Mouse (Mus musculus) left cerebral cortex, adult 6 months (tissue): ENCODE results near the gene Tmem151b. TPM values are rescaled to one million over a fixed set of nuclear protein-coding genes. Genes with fewer than 3 reads are reported as not detected.

Experiments
- long read RNA-seq, 2 experiments: library from polyadenylated mRNA; unstranded; transcript quantifications; one replicate each; pipeline ENCODE4 v2.0.0; 2019 to 2020
- polyA plus RNA-seq: library from polyadenylated mRNA; unstranded; fragments of <200 nt; fragmentation: Nextera tagmentation; gene quantifications from 2 replicates; pipeline ENCODE4 v1.2.3, GENCODE M21; 2021

Gene Tmem151b
- polyA plus RNA-seq = 27.5 and 36.1 TPM in 2 replicates
- long read RNA-seq, experiment 1, partial matches to known transcripts = 0 of 11 reads
- long read RNA-seq, experiment 1, other reads (novel, unspliced or antisense) = 11 of 11 reads
- long read RNA-seq, experiment 2, partial matches to known transcripts = 0 of 24 reads
- long read RNA-seq, experiment 2, other reads (novel, unspliced or antisense) = 24 of 24 reads

GRCm38 (mm10) chr17:45549617-45550181, at the start of gene Tmem151b:
Gene Tmem151b, minus strand, starts transcription at chr17:45549677.

GRCm38 (mm10) chr17:45573087-45573779, 23.8 kb upstream of the Tmem151b start, which contains the start of gene Hsp90ab1:
Gene Hsp90ab1, minus strand, starts transcription at chr17:45573271.

GRCm38 (mm10) chr17:45563655-45564530, 14.4 kb upstream of the Tmem151b start, which contains the start of gene Slc35b2:
Gene Slc35b2, plus strand, starts transcription at chr17:45563874.

GRCm38 (mm10) chr17:45555452-45556106, 6.1 kb upstream of the Tmem151b start, which contains the start of gene Nfkbie:
Gene Nfkbie, plus strand, starts transcription at chr17:45555703.

GRCm38 (mm10) chr17:45523263-45523662, 26.2 kb downstream of the Tmem151b start, which contains the start of gene Tcte1:
Gene Tcte1, plus strand, starts transcription at chr17:45523434.

GRCm38 (mm10) chr17:45506700-45507189, 42.7 kb downstream of the Tmem151b start, which contains the start of gene Aars2:
Gene Aars2, plus strand, starts transcription at chr17:45506841.

Other genes starting within 250 kb of the Tmem151b start
- gene Cdc5l, start 115.9 kb downstream of the Tmem151b start, polyA plus RNA-seq = 16.7 and 22.2 TPM in 2 replicates
- gene Spats1, start 74.3 kb downstream of the Tmem151b start, polyA plus RNA-seq = 5.6 and 6.1 TPM in 2 replicates
- 12.7 and 12.8 TPM in 2 replicates for gene Aars2, start 42.8 kb downstream of the Tmem151b start, polyA plus RNA-seq
- gene Tcte1, start 26.2 kb downstream of the Tmem151b start, polyA plus RNA-seq = 6.8 and 8.7 TPM in 2 replicates
- gene Nfkbie, start 6.0 kb upstream of the Tmem151b start, polyA plus RNA-seq = 1.2 and 1.3 TPM in 2 replicates
- gene Slc35b2, start 14.2 kb upstream of the Tmem151b start, polyA plus RNA-seq = 62.4 and 73.3 TPM in 2 replicates
- gene Hsp90ab1, start 23.6 kb upstream of the Tmem151b start, polyA plus RNA-seq = 2,554 and 3,060 TPM in 2 replicates
- gene Slc29a1, start 49.9 kb upstream of the Tmem151b start, polyA plus RNA-seq = 21.0 and 24.4 TPM in 2 replicates
- not detected in 2 replicates for gene Mymx, start 52.4 kb upstream of the Tmem151b start, polyA plus RNA-seq
- gene Capn11, start 109.6 kb upstream of the Tmem151b start, polyA plus RNA-seq = 0.04 TPM in 1 of 2 replicates, not detected in the other
- 156 and 161 TPM in 2 replicates for gene Mrpl14, start 136.6 kb upstream of the Tmem151b start, polyA plus RNA-seq
- gene Tmem63b, start 137.2 kb upstream of the Tmem151b start, polyA plus RNA-seq = 58.3 and 80.9 TPM in 2 replicates
- 1.1 TPM in 2 replicates for gene 1600014C23Rik, start 184.2 kb upstream of the Tmem151b start, polyA plus RNA-seq